Mouse (Mus musculus) limb, embryonic 14.5 days (tissue): ENCODE measurements around the gene Ascl3. TPM values are rescaled to one million over a fixed set of nuclear protein-coding genes. Genes with fewer than 3 reads are reported as not detected.
A peak's percentile ranks its signal among the peaks of the same experiment; 100 is the strongest.

Experiments
- ATAC-seq: fragments of 200-750 bp; cut with Nextera tagmentation; 2 replicates; pipeline ENCODE4 v1.8.0; 2017; ENCODE audit warnings: low read depth, moderate number of reproducible peaks, moderate TSS enrichment; ENCODE audit not compliant: low FRiP score
- DNase-seq: peaks from one replicate; pipeline ENCODE4 v3.0.0-alpha.2; 2015; ENCODE audit warnings: low spot score
- H3K27ac ChIP-seq: fragments of 300-500 bp; sonication (generic); replicated peaks from 2 replicates; pipeline ENCODE4 v1.5.1; 2014; ENCODE audit warnings: low read depth, mild to moderate bottlenecking, low read length, moderate library complexity, mixed read lengths
- H3K27me3 ChIP-seq: fragments of 300-500 bp; sonication (generic); 2 replicates; pipeline ENCODE4 v1.6.1; 2014; ENCODE audit warnings: low read length, mixed read lengths; ENCODE audit not compliant: control insufficient read depth, insufficient read depth
- H3K36me3 ChIP-seq: fragments of 300-500 bp; sonication (generic); 2 replicates; pipeline ENCODE4 v1.6.1; 2014; ENCODE audit warnings: mild to moderate bottlenecking, low read length, moderate library complexity, mixed read lengths; ENCODE audit not compliant: control insufficient read depth, insufficient read depth
- H3K4me1 ChIP-seq: fragments of 300-500 bp; sonication (generic); 2 replicates; pipeline ENCODE4 v1.6.1; 2014; ENCODE audit warnings: antibody characterized with exemption, low read length, mixed read lengths; ENCODE audit not compliant: control insufficient read depth, insufficient read depth
- H3K4me2 ChIP-seq: fragments of 300-500 bp; sonication (generic); replicated peaks from 2 replicates; pipeline ENCODE4 v1.6.1; 2014; ENCODE audit warnings: low read depth, mild to moderate bottlenecking, low read length, moderate library complexity; ENCODE audit not compliant: severe bottlenecking
- H3K4me3 ChIP-seq: fragments of 300-500 bp; sonication (generic); replicated peaks from 2 replicates; pipeline ENCODE4 v1.5.1; 2014; ENCODE audit warnings: low read length
- H3K9ac ChIP-seq: fragments of 300-500 bp; sonication (generic); 2 replicates; pipeline ENCODE4 v1.6.1; 2014; ENCODE audit warnings: mild to moderate bottlenecking, low read depth, low read length, moderate library complexity; ENCODE audit not compliant: severe bottlenecking
- H3K9me3 ChIP-seq: fragments of 300-500 bp; sonication (generic); 2 replicates; pipeline ENCODE4 v1.6.1; 2016; ENCODE audit warnings: low read length; ENCODE audit not compliant: control insufficient read depth
- POLR2A ChIP-seq: fragments of 200-500 bp; IDR thresholded peaks from 2 replicates; pipeline ENCODE4 v1.8.0; 2012; ENCODE audit warnings: inconsistent platforms, mild to moderate bottlenecking, moderate library complexity, borderline replicate concordance; ENCODE audit not compliant: insufficient read depth, insufficient read length; ENCODE audit errors: extremely low read depth
- WGBS: fragments of 180-500 bp; shearing (Covaris S2); extraction: QIAGEN DNeasy Blood & Tissue Kit; methylation state at CpG from one replicate; pipeline ENCODE4 v1.1.7; 2014; 5-methylcytosine and 5-hydroxymethylcytosine counted together
- polyA plus RNA-seq, 2 experiments: library from polyadenylated mRNA; depleted of rRNA in 1 of 2; stranded (reverse) in 1 of 2; unstranded in 1 of 2; fragments of >200 nt; fragmentation: Nextera tagmentation in 1 of 2; extraction: Ambion mirVana in 1 of 2; gene quantifications; 2 replicates each; pipeline versions ENCODE4 v1.2.1 to v1.2.3; 2012 to 2014

Ascl3 gene
- not detected in 2 replicates for polyA plus RNA-seq (2012; rRNA removed)
- not detected in 2 replicates for polyA plus RNA-seq (2014; fragmentation: Nextera tagmentation; extraction: Ambion mirVana)

GRCm38 (mm10) chr7:109731626-109732025, at the start of gene Ascl3:
Ascl3 (minus strand) TSS chr7:109731726.
- TF ChIP-seq POLR2A: no peak
- H3K27ac ChIP-seq: no peak within 1 kb of the TSS
- no peak for DNase-seq
- no peaks in the 10 kb centered on the region for H3K9me3 ChIP-seq
- H3K9ac ChIP-seq: no peak within 1 kb of the TSS
- H3K27me3 ChIP-seq: no peaks in the 10 kb centered on the region
- H3K4me3 ChIP-seq: no peak within 1 kb of the TSS
- no peaks in the 10 kb centered on the region for H3K4me1 ChIP-seq
- ATAC-seq: no peak
- H3K4me2 ChIP-seq: no peak within 1 kb of the TSS
- H3K36me3 ChIP-seq: peaks cover 11% of the 10 kb centered on the region
- 87% methylated on average over 5 of the region's 5 CpGs for WGBS

GRCm38 (mm10) chr7:109781087-109781469, 49.6 kb upstream of the Ascl3 start:
- WGBS: 2% methylated on average over 23 of the region's 24 CpGs
- peaks cover 12% of the 10 kb centered on the region for H3K4me1 ChIP-seq
- H3K4me2 ChIP-seq: peak overlapping the region; percentile 97
- DNase-seq (no peak), ATAC-seq (peak; percentile 47; the same call in 1 of the 2 replicates)
- no peaks in the 10 kb centered on the region for H3K9me3 ChIP-seq
- no peak overlapping the region for H3K27ac ChIP-seq
- TF ChIP-seq POLR2A: no peak
- H3K27me3 ChIP-seq: peaks cover 34% of the 10 kb centered on the region
- H3K9ac ChIP-seq: peak overlapping the region; percentile 31; the same call in 1 of the 2 replicates
- H3K36me3 ChIP-seq: no peaks in the 10 kb centered on the region
- peak overlapping the region; percentile 44 for H3K4me3 ChIP-seq

GRCm38 (mm10) chr7:109772251-109772650, 40.7 kb upstream of the Ascl3 start:
- Histone ChIP-seq H3K4me3 (no peak overlapping the region), H3K9me3 (no peaks in the 10 kb centered on the region), H3K27ac (no peak overlapping the region), H3K27me3 (no peaks in the 10 kb centered on the region), H3K9ac (no peak overlapping the region), H3K4me1 (no peaks in the 10 kb centered on the region), H3K4me2 (no peak overlapping the region), H3K36me3 (no peaks in the 10 kb centered on the region)
- TF ChIP-seq POLR2A: no peak
- no peak for ATAC-seq
- no peak for DNase-seq

- Histone ChIP-seq H3K9me3 (no peaks in the 10 kb centered on the region), H3K9ac (no peak overlapping the region), H3K27ac (no peak overlapping the region), H3K4me2 (no peak overlapping the region), H3K27me3 (no peaks in the 10 kb centered on the region), H3K36me3 (no peaks in the 10 kb centered on the region), H3K4me1 (no peaks in the 10 kb centered on the region), H3K4me3 (no peak overlapping the region)
- WGBS: 54% methylated on average over 2 of the region's 2 CpGs
- TF ChIP-seq POLR2A: no peak
- ATAC-seq (no peak), DNase-seq (no peak)
Measured at GRCm38 (mm10) chr7:109768699-109769383, 37.3 kb upstream of the Ascl3 start.

GRCm38 (mm10) chr7:109767575-109768350, 36.2 kb upstream of the Ascl3 start:
- H3K4me2 ChIP-seq: no peak overlapping the region
- no peak overlapping the region for H3K4me3 ChIP-seq
- no peaks in the 10 kb centered on the region for H3K4me1 ChIP-seq
- no peak for DNase-seq
- no peak overlapping the region for H3K9ac ChIP-seq
- ATAC-seq: no peak
- H3K36me3 ChIP-seq: no peaks in the 10 kb centered on the region
- no peak for TF ChIP-seq POLR2A
- 81% methylated on average over 7 of the region's 7 CpGs for WGBS
- no peaks in the 10 kb centered on the region for H3K9me3 ChIP-seq
- H3K27me3 ChIP-seq: no peaks in the 10 kb centered on the region
- no peak overlapping the region for H3K27ac ChIP-seq
